Mouse (Mus musculus): ENCODE data around the gene Cops8.

The Cops8 gene

DNA sequence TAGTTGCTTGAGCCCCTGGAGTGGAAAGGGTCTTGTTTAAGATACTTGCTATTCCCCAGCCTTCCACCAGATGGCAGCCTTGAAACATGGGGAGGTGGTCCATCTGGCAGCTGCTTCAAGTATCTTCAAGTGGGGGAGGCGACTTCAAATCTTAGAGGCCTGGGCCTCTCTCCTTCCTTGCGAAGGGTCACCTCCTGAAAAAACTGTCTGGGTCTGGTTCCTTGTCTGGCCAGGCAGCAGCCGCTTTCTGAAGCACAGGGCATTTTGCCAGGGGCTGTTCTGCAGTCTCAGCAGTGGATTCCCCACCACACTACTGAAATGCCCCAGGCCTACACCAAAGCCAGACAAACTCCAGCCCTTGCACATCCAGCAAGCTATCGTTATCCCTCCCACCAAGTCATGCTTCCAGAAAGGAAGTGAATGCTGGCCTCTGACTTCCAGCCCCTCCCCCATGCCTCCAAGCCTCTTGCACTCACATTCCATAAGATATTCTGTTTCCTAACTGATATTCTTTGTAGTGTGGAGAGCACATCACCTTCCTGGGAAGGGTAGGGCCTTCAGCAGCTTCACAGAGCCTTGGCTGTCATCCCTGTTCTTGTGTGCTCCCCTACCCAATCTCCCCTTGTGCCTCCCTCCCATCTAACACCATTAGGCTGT lies 48.1 kb downstream of the Cops8 start:
- peak in 1 of 2 experiments; percentile 31 for DNase-seq (ENCODE audit: low spot score in 2 of 2)

DNA sequence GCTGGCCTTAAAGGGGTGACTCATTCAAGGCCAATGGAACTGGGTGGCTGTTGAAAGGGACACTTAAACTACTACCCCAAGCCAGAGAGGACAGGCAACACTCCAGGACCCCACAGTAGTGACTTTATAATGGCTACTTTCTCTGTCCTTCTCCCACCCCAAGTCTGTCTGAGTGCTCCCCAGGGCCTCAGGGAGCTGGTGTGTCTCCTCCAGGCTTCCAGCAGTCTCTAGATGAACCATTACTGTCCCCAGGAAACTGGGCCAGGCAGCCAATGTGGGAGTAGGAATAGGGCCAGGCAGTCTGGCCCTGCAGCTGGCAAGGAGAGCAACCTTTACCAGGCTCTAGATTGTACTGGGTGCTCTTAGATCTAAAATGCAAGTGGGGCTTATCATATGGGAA lies 49.0 kb downstream of the Cops8 start:
- DNase-seq (ENCODE audit: low spot score in 2 of 2), result no peak

DNA sequence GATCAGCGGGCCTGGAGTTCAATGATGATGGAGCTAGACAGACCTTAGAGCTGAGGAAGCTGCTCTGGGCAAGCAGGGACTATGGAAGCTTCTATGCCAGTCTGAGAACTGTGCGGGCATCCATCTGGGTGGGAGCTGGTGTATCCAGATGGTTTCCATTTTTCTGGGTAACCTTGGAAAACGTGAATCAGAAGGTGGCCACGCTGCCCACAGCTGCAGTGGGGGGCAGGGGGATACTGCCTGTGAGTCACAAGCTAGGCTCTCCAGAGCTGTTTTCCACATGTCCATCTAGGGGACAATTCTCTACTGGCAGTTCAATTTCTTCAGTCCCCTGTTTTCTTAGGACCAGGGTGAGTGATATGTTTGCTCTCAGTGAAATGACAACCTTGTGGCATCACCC lies 49.8 kb downstream of the Cops8 start:
- no peak for DNase-seq (ENCODE audit: low spot score in 2 of 2)

DNA sequence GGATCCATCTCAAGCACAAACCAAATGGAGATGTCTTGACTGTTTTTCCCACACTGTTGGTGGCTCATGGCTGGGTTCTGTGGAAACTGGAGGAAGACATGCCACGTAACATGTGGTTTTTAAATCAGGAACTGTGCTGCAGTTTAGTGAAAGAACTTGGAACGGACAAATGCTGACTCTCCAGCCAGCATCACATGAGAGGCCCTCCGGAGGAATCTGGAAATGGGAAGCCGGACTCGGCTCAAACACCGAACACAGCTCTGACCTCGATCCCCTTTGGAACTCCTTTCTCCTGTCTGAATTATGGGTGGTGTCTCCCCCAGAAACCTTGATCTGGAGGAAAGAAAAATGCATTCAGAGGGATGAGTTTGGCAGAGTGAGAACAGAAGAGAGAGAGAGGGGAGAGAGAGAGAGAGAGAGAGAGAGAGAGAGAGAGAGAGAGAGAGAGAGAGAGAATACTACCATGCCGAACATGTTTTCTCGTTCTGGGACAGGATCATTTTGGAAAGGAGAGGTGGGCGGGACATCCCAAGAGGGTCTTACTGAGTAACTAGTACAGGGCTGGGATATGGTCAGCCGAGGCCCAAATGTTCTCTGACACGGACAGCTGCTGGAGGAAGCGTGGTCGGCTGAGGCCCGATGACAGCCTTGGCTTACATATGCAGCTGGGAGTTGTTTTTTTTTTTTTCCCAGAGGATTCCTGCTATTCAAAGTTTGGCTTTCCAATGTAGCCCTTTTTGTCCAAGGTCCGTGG lies 53.9 kb downstream of the Cops8 start:
- DNase-seq (ENCODE audit: low spot score in 2 of 2), result no peak

DNA sequence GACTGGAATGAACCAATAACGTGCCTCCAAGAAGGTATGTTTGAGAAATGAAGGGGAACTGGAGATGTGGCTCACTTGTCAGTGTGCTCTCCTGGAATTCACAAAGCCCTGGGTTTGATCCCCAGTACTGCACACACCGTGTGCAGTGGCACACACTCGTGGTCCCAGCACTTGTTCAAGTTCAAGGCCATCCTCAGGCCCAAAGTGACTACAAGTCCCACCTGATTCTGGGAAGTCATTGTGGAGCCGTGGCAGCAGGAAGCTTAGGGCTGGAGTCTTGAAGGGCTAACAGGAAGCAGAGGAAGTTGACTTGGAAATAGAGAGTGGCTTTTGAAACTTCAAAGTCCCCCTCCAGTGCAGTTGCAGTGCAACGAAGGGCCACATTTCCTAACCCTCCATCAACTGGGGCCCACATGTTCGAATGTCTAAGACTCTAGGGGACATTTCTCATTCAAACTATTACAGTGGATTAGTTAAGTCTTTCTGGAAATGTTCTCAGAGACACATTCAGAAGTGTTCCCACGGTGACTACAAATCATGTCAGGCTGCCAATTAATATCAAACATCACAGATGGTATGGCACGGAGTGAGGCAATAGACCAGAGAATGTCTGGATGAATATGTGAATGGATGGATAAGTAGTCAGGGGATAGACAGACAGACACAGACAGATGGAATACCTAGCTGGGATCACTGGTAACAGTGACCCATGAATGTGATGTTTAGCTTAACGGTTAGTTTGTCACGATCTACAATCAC lies 54.7 kb downstream of the Cops8 start:
- no peak for DNase-seq (ENCODE audit: low spot score in 2 of 2)

DNA sequence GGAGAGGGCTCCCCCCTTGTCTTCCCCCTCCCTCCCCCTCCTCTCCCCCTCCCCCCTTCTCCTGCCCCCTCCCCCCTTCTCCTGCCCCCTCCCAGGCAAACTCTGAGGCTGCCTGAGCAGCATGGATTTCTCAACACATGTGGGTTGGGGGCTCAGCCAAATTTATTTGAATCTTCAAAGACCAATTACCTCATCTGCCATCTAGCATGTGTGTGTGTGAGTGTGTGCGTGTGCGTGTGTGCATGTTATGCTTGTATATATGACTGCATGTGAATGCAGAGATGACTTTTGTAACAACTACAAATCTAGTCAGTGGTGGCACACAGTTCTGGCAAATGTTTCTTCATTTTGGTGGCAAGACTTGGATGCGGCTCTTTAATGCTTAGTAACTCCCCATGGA lies 55.8 kb downstream of the Cops8 start:
- DNase-seq (ENCODE audit: low spot score in 2 of 2), result no peak

DNA sequence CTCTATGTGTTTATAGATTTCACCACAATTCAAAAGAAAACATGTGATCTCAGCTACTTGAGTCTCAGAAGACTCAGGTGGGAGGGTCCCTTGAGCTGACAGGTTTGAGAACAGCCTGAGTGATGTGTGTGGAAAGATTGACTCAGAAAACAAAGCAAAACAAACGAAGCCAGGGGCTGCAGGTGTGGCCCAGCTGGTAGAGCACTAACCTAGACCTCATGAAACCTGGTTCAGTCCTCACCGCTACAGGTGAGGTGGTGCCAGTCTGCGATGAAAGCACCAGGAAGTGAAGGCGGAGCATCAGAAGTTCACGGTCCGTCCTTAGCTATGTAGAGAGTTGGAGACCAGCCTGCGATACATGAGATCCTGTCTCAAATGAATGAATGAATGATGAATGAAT lies 57.4 kb downstream of the Cops8 start:
- DNase-seq (ENCODE audit: low spot score in 2 of 2), result no peak

DNA sequence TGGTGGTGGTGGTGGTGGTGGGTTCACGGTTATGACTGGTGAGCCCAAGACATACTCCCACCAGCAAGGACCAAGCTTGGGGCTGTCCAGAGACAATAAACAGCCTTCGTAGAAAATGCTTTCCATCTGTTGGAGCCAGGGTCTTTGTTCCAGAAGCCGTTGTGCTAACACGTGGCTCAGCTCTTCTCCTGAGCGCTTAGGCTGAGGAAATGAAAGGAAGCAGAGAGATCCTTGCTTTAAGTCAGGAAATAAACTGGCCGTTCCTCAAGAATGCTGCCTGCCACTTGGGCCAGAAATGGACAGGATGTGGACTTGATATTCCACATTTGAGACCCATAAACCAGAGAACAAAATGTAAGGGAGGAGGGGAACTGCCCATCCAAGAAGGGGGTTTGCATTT lies 59.7 kb downstream of the Cops8 start:
- DNase-seq (ENCODE audit: low spot score in 2 of 2), result no peak
